Mouse (Mus musculus): ENCODE data around the gene Dnph1. TPM values are rescaled to one million over a fixed set of nuclear protein-coding genes. Genes with fewer than 3 reads are reported as not detected.
A peak's percentile ranks its signal among the peaks of the same experiment; 100 is the strongest.

The Dnph1 gene
- 38.5 and 39.3 TPM in 2 replicates for polyA plus RNA-seq (2016; fragmentation: Nextera tagmentation; extraction: Ambion mirVana)

GRCm38 (mm10) chr17:46496623-46497434 is at the start of gene Dnph1:
Gene Dnph1 (plus strand): TSS chr17:46496711.
- Histone ChIP-seq H3K9me3 (replicated peaks) (no peaks in the 10 kb centered on the region), H3K4me2 (peak within 1 kb of the TSS; percentile 85), H3K27ac (no peak within 1 kb of the TSS), H3K36me3 (peaks cover 23% of the 10 kb centered on the region), H3K4me1 (peaks cover 20% of the 10 kb centered on the region), H3K27me3 (replicated peaks) (peaks cover 39% of the 10 kb centered on the region), H3K9ac (peak within 1 kb of the TSS; percentile 76), H3K4me3 (peak within 1 kb of the TSS; percentile 68)
- 1% methylated on average over 44 of the region's 44 CpGs for WGBS (ENCODE audit: insufficient replicate concordance)
- peak; percentile 92 for ATAC-seq

GRCm38 (mm10) chr17:46452683-46453082 is 43.8 kb upstream of the Dnph1 start:
- H3K4me1 ChIP-seq, result peaks cover 16% of the 10 kb centered on the region
- 31% methylated on average over 5 of the region's 5 CpGs for WGBS (ENCODE audit: insufficient replicate concordance)
- H3K27ac ChIP-seq, result no peak overlapping the region
- H3K4me3 ChIP-seq, result no peak overlapping the region
- no peaks in the 10 kb centered on the region for H3K36me3 ChIP-seq
- no peaks in the 10 kb centered on the region for H3K9me3 ChIP-seq (replicated peaks)
- no peak for ATAC-seq
- H3K27me3 ChIP-seq (replicated peaks), result peaks cover 78% of the 10 kb centered on the region
- no peak overlapping the region for H3K9ac ChIP-seq
- H3K4me2 ChIP-seq, result no peak overlapping the region

GRCm38 (mm10) chr17:46453302-46453948 is 43.1 kb upstream of the Dnph1 start:
- no peak overlapping the region for H3K9ac ChIP-seq
- H3K36me3 ChIP-seq, result no peaks in the 10 kb centered on the region
- WGBS (ENCODE audit: insufficient replicate concordance), result 8% methylated on average over 13 of the region's 13 CpGs
- H3K27me3 ChIP-seq (replicated peaks), result peaks cover 85% of the 10 kb centered on the region
- peaks cover 16% of the 10 kb centered on the region for H3K4me1 ChIP-seq
- H3K27ac ChIP-seq, result no peak overlapping the region
- no peak overlapping the region; the same call in 1 of the 2 replicates for H3K4me2 ChIP-seq
- no peak for ATAC-seq
- H3K4me3 ChIP-seq, result no peak overlapping the region
- no peaks in the 10 kb centered on the region for H3K9me3 ChIP-seq (replicated peaks)

- no peak for ATAC-seq
- H3K27ac ChIP-seq, result no peak overlapping the region
- H3K9me3 ChIP-seq (replicated peaks), result no peaks in the 10 kb centered on the region
- H3K4me2 ChIP-seq, result peak overlapping the region; percentile 60
- no peak overlapping the region for H3K9ac ChIP-seq
- H3K27me3 ChIP-seq (replicated peaks), result peaks cover 87% of the 10 kb centered on the region
- H3K4me3 ChIP-seq, result peak overlapping the region; percentile 27
- peaks cover 16% of the 10 kb centered on the region for H3K4me1 ChIP-seq
- H3K36me3 ChIP-seq, result no peaks in the 10 kb centered on the region
- 5% methylated on average over 26 of the region's 26 CpGs for WGBS (ENCODE audit: insufficient replicate concordance)
Measured at GRCm38 (mm10) chr17:46453970-46454411, 42.5 kb upstream of the Dnph1 start.

GRCm38 (mm10) chr17:46454539-46454938 is 42.0 kb upstream of the Dnph1 start:
- peaks cover 16% of the 10 kb centered on the region for H3K4me1 ChIP-seq
- WGBS (ENCODE audit: insufficient replicate concordance), result 5% methylated on average over 9 of the region's 9 CpGs
- H3K9me3 ChIP-seq (replicated peaks), result no peaks in the 10 kb centered on the region
- H3K27ac ChIP-seq, result no peak overlapping the region
- H3K27me3 ChIP-seq (replicated peaks), result peaks cover 92% of the 10 kb centered on the region
- no peak overlapping the region for H3K9ac ChIP-seq
- H3K4me2 ChIP-seq, result peak overlapping the region; percentile 60
- H3K36me3 ChIP-seq, result no peaks in the 10 kb centered on the region
- no peak for ATAC-seq
- peak overlapping the region; percentile 6 for H3K4me3 ChIP-seq

- H3K9ac ChIP-seq, result no peak overlapping the region
- H3K27me3 ChIP-seq (replicated peaks), result peaks cover 97% of the 10 kb centered on the region
- H3K4me2 ChIP-seq, result peak overlapping the region; percentile 60
- H3K9me3 ChIP-seq (replicated peaks), result no peaks in the 10 kb centered on the region
- WGBS (ENCODE audit: insufficient replicate concordance), result 2% methylated on average over 33 of the region's 33 CpGs
- H3K4me1 ChIP-seq, result peaks cover 17% of the 10 kb centered on the region
- ATAC-seq, result no peak
- H3K4me3 ChIP-seq, result peak overlapping the region; percentile 41
- no peaks in the 10 kb centered on the region for H3K36me3 ChIP-seq
- no peak overlapping the region for H3K27ac ChIP-seq
Measured at GRCm38 (mm10) chr17:46455110-46455691, 41.3 kb upstream of the Dnph1 start.

GRCm38 (mm10) chr17:46457791-46458190 is 38.7 kb upstream of the Dnph1 start:
- WGBS (ENCODE audit: insufficient replicate concordance), result 4% methylated on average over 10 of the region's 10 CpGs
- H3K36me3 ChIP-seq, result no peaks in the 10 kb centered on the region
- no peak overlapping the region for H3K4me3 ChIP-seq
- H3K27me3 ChIP-seq (replicated peaks), result peaks cover 98% of the 10 kb centered on the region
- no peaks in the 10 kb centered on the region for H3K9me3 ChIP-seq (replicated peaks)
- H3K4me2 ChIP-seq, result no peak overlapping the region
- H3K27ac ChIP-seq, result no peak overlapping the region
- ATAC-seq, result no peak
- H3K4me1 ChIP-seq, result peaks cover 22% of the 10 kb centered on the region
- no peak overlapping the region for H3K9ac ChIP-seq

GRCm38 (mm10) chr17:46458439-46458838 is 38.1 kb upstream of the Dnph1 start:
- H3K36me3 ChIP-seq, result no peaks in the 10 kb centered on the region
- no peak for ATAC-seq
- no peak overlapping the region for H3K4me3 ChIP-seq
- no peak overlapping the region for H3K9ac ChIP-seq
- H3K4me2 ChIP-seq, result no peak overlapping the region
- H3K9me3 ChIP-seq (replicated peaks), result no peaks in the 10 kb centered on the region
- H3K27me3 ChIP-seq (replicated peaks), result peaks cover 97% of the 10 kb centered on the region
- H3K27ac ChIP-seq, result no peak overlapping the region
- WGBS (ENCODE audit: insufficient replicate concordance), result 26% methylated on average over 3 of the region's 3 CpGs
- peaks cover 18% of the 10 kb centered on the region for H3K4me1 ChIP-seq

GRCm38 (mm10) chr17:46460673-46461072 is 35.8 kb upstream of the Dnph1 start:
- ATAC-seq, result no peak
- Histone ChIP-seq H3K27ac (no peak overlapping the region), H3K36me3 (no peaks in the 10 kb centered on the region), H3K4me3 (peak overlapping the region; percentile 35), H3K4me1 (peaks cover 6% of the 10 kb centered on the region), H3K9ac (no peak overlapping the region), H3K9me3 (replicated peaks) (no peaks in the 10 kb centered on the region), H3K27me3 (replicated peaks) (peaks cover 93% of the 10 kb centered on the region), H3K4me2 (peak overlapping the region; percentile 55)
- 1% methylated on average over 32 of the region's 32 CpGs for WGBS (ENCODE audit: insufficient replicate concordance)

- Histone ChIP-seq H3K27ac (no peak overlapping the region), H3K4me3 (peak overlapping the region; percentile 35), H3K4me2 (peak overlapping the region; percentile 55), H3K4me1 (peaks cover 6% of the 10 kb centered on the region), H3K9me3 (replicated peaks) (no peaks in the 10 kb centered on the region), H3K36me3 (no peaks in the 10 kb centered on the region), H3K9ac (no peak overlapping the region), H3K27me3 (replicated peaks) (peaks cover 86% of the 10 kb centered on the region)
- WGBS (ENCODE audit: insufficient replicate concordance), result 6% methylated on average over 8 of the region's 8 CpGs
- ATAC-seq, result no peak
Measured at GRCm38 (mm10) chr17:46461347-46461746, 35.2 kb upstream of the Dnph1 start.

- H3K4me1 ChIP-seq, result peaks cover 6% of the 10 kb centered on the region
- H3K9me3 ChIP-seq (replicated peaks), result no peaks in the 10 kb centered on the region
- H3K36me3 ChIP-seq, result no peaks in the 10 kb centered on the region
- no peak for ATAC-seq
- no peak overlapping the region for H3K4me3 ChIP-seq
- no peak overlapping the region for H3K4me2 ChIP-seq
- no peak overlapping the region for H3K9ac ChIP-seq
- no peak overlapping the region for H3K27ac ChIP-seq
- WGBS (ENCODE audit: insufficient replicate concordance), result 45% methylated on average over 5 of the region's 5 CpGs
- H3K27me3 ChIP-seq (replicated peaks), result peaks cover 77% of the 10 kb centered on the region
Measured at GRCm38 (mm10) chr17:46462226-46462625, 34.3 kb upstream of the Dnph1 start.

- Histone ChIP-seq H3K4me2 (no peak overlapping the region), H3K27me3 (replicated peaks) (peaks cover 41% of the 10 kb centered on the region), H3K27ac (no peak overlapping the region), H3K9me3 (replicated peaks) (no peaks in the 10 kb centered on the region), H3K4me1 (0 out of 2 replicates have a peak, but pooled peaks cover 5% of the 10 kb centered on the region), H3K36me3 (no peaks in the 10 kb centered on the region), H3K9ac (no peak overlapping the region), H3K4me3 (no peak overlapping the region)
- 64% methylated on average over 9 of the region's 9 CpGs for WGBS (ENCODE audit: insufficient replicate concordance)
- no peak for ATAC-seq
Measured at GRCm38 (mm10) chr17:46467830-46468229, 28.7 kb upstream of the Dnph1 start.

Measured in liver, embryonic 12.5 days (tissue).